Mouse (Mus musculus): Measurements from ENCODE around the gene Cdh6.

Gene Cdh6

DNA sequence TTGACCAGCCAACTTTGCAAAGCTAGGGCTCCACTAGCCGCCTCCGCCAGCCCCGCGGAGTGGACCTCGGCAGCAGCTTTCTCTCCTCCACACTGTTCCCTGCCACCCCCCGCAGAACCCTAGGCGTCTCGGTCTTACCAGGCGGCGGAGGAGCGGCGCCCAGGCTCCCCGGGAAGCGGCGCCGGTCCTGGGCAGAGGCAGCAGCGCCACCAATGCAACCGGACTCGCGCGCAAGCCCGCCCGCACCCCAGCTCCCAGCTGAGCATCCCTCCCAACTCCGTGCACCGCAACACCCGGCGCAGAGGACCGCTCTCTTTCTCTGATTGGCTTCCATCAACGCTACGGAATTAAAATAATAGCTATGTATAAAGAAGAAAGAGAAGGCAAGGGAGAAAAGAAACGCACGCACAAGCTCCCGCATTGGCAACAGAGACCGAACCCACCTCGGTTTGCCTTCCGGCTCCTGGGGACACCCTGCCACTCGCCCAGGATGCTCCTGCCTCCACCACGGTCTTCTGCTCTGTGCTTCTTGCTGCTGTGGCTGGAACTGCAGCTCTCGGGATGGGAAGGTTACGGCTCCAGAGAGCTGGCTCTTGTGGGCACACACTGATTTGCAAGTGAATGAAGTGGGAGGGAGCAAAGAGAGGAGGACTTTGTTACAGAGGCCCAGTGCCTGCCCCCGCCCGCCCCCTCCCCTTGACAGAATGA is at the start of gene Cdh6:
Cdh6 (minus strand) TSS at position 605 of the 708 bp plus-strand sequence.
- no peak for TF ChIP-seq GATA4 (IDR thresholded peaks at IDR 0.05; ENCODE audit: insufficient replicate concordance, low read length)

DNA sequence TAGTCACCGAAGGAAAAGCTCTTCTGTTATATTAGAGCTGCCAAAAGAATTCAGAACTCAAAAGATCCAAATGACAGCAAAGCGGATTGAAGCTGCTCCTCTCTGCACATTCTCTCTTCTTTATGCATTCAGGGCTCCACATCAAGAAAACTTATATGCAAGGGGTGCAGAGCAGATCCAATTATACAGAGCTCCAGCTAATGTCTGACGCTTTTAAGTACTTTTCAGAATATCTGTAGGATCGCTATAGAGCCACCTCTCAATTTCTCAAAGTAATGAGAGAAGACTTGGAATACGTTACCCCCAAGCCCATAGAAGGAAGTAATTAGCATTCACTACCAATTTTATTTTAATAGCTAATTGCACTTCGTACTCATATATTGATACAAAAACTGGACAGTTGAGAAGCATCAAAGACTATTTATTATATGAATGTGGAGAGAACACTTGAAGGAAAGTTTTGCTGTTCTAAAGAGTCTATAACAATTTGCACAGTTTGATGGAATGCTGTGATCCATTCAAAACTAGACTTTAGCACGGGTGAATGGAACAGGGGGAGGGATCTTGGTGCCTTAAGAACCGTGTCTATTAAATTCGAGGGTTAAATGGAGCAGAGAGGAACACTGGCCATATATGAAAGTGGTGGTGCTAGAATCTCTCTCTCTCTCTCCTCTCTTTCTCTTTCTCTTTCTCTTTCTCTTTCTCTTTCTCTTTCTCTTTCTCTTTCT is 46.4 kb upstream of the Cdh6 start:
- TF ChIP-seq GATA4 (IDR thresholded peaks at IDR 0.05; ENCODE audit: insufficient replicate concordance, low read length): no peak

DNA sequence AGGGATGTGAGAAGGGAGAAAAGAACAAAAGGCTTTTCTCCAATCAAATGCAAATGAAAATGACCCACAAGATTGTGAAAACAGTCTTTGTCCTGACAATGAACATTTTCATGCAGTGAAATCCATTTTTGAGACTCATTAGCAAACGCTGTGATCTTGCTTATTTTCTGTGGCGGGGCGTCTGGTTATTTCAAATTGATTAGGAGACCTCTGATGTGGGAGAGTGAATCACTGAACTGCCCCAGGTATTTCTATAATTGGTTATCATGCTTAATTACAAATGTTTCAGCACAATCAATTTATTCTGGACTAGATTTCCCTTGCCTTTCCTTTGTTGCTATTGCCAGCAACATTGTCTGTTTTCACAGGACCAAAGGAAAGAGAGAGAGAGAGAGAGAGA is 44.3 kb upstream of the Cdh6 start:
- TF ChIP-seq GATA4 (IDR thresholded peaks at IDR 0.05; ENCODE audit: insufficient replicate concordance, low read length): no peak

DNA sequence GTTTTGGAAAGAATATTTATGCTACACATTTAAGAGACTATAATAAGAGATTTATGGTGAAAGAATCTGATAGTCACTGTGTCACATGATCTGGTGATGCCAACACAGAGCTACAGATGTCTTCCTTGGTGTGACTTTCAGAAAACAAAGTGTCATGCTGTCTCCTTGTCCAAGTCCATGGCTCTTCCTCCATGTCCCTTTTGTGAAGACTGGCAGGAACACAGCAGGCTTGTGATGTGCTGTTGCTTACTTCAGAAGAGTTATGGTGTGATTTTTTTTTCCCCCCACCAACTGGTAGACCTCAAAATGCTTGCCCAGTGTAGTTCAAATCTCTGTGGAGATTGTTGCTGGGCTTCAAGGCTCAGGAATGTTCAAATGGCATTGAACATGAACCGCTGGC is 43.7 kb upstream of the Cdh6 start:
- no peak for TF ChIP-seq GATA4 (IDR thresholded peaks at IDR 0.05; ENCODE audit: insufficient replicate concordance, low read length)

DNA sequence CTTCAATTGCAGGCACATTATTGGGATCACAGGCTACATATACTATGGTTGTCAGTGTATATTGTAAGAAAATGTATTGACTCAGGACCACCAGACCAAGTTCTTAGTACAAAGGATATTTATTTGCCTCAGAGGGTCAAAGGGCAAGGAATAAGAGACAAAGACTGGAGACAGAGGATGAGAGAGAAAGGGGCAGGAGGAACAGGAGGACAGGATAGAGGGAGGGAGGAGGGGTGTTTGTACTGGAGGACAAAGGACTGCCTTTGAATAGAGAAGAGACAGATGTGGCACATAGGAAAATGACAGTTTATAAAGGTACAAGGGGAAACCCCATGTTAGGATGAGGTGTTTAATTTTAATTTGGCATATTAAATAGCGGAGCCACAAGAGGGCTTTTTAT is 39.5 kb upstream of the Cdh6 start:
- TF ChIP-seq GATA4 (IDR thresholded peaks at IDR 0.05; ENCODE audit: insufficient replicate concordance, low read length): no peak

DNA sequence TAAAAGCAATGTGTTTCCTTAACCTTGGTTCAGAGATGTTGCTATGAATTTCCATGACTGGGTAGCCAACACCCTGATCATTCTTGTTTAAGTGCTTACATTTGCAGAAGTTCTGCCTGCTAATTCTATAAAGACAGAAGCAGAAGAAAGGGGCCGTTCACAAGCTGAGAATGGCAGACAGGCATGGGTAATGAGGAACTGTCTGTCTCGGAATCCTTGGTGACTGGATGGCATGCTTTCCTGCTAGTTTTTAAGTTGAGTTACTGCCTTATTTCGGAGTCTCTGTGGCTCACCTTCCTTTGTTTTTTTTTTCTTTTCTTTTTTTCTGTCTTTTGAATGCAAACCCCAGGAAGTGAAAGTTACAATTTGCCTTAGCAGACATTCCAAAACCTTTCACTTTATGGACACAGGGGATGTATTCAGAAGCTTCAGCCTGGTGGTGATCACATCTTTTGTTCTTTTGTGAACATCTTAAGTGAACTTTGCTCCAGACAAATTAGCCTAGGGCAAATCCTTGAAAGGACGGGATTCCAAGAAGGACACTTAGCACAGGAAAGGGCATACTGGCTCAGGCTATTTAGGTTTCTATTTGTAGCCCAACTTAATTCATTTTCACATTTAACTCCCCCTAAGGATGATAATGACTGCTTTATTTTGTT is 38.7 kb upstream of the Cdh6 start:
- no peak for TF ChIP-seq GATA4 (IDR thresholded peaks at IDR 0.05; ENCODE audit: insufficient replicate concordance, low read length)

DNA sequence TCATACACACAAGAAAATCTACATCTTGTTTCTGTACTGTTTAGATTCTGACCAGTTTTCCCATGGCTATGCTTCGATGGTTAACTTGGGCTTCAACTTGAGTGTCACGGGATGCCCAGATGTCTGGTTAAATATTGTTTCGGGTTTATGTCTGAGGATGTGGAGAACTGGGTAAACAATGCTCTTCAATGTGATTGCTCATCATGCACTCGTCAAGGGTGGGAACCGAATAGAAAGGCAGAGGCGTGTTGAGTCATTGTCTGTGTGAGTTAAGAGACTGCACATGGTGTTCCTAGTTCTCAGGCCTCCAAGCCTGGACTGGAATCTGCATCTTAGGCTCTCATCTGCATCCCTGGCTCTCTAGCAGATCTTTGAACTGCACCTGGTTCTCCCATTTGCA is 36.7 kb upstream of the Cdh6 start:
- no peak for TF ChIP-seq GATA4 (IDR thresholded peaks at IDR 0.05; ENCODE audit: insufficient replicate concordance, low read length)

DNA sequence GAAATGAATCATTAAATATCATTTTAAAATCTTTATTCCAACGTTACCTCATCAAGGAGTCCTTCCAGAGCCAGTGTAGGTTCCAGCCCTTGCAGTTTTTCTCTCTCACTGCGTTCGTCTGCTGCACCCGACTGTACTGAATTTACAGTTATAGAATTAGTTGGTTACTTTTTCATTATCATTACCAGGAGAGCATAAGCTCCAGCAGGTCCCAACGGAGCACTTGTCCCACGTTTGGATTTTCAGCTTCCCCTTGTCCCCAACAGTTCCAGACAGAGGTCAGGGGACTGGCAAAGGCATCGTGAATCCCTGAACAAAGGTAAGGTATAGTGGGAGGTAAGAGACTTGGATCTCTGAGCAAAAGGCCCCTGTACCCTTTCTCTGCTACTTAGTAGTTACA is 35.2 kb upstream of the Cdh6 start:
- TF ChIP-seq GATA4 (IDR thresholded peaks at IDR 0.05; ENCODE audit: insufficient replicate concordance, low read length): no peak

DNA sequence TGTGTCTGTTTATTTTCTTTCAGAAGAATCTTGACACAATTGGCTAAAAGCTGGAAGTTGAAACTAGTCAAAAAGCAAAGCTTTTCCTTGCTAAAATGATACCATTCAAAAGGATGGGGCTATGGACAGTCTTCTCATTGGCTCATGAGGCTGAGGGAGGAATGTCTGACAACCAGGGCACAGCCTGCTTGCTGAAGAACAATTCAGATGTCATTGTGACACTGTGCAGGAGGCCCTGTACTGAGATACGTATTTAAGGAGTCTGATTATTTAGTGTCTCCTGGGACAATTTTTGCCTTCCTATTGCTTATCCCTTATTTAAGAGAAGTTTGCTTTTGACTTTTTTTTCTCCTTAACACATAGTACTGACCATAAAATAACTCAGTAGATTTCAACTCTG is 22.8 kb upstream of the Cdh6 start:
- no peak for TF ChIP-seq GATA4 (IDR thresholded peaks at IDR 0.05; ENCODE audit: insufficient replicate concordance, low read length)

DNA sequence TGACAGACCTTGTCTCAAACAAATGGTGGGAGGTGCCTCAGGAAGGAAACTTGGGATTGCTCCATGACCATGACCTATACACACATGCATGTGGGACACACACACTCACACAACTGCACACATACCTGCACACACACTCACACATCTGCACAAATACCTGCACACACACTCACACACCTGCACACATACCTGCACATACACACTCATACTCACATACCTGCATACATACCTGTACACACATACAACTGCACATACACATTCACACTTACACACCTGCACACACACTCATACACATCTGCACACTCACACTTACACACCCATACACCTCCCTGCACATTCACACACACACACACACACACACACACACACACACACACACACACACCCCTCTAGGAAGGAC is 20.6 kb upstream of the Cdh6 start:
- no peak for TF ChIP-seq GATA4 (IDR thresholded peaks at IDR 0.05; ENCODE audit: insufficient replicate concordance, low read length)

DNA sequence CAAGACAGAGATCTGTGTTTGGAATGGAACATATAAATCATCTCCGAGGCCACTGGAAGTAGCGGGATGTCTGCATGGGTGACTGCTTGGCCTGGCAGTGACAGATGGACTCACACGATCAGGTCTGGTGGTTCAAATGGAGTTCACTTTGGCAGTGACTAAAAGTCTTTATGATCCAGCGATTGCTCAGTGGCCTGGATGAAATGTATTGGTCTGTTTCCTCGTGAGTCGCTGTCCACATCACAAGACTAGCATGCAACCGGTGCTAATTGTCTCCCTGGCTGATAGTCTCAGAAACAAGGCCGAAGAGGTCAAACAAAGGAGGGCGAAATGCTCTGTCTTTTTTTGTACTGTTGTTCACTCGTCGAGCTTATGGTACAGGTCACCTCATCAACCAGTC is 19.6 kb upstream of the Cdh6 start:
- TF ChIP-seq GATA4 (IDR thresholded peaks at IDR 0.05; ENCODE audit: insufficient replicate concordance, low read length): no peak

DNA sequence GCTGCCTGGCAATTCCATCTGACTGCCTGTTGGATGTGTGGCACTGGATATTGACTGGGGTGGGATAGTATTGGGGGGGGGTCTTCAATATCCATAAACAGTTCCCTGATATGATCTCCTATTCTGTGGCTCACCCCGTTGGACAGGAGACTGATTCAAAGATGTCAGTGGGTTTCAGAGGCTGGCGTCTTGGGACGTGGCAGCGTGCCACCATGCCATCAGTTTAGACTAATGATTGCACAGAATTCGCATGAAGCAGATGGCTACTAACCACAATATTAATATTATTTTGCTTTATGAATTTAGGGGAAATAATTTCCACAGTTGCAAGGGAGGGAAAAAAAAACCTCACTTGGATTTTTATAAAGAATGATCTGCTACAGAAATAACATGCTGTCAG is 10.2 kb upstream of the Cdh6 start:
- TF ChIP-seq GATA4 (IDR thresholded peaks at IDR 0.05; ENCODE audit: insufficient replicate concordance, low read length): no peak

DNA sequence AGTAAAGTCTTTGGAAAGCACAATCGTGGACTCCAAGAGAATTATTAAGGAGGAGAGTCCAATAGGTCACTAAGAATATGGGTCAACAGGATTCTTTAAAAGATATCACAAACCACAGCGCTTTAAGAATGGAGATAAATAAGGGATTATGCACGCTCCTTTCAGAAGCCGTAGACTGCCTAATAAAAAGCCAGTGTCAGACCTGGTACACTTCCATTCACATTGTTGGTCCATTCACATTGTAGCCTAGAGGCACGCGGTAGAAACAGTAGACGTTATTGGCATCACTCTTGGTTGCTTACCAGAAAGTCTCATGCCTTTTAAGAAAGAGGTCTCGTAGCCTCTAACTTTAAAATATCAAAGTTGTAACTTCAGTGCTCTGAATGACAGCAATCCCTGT is 8.0 kb upstream of the Cdh6 start:
- no peak for TF ChIP-seq GATA4 (IDR thresholded peaks at IDR 0.05; ENCODE audit: insufficient replicate concordance, low read length)

DNA sequence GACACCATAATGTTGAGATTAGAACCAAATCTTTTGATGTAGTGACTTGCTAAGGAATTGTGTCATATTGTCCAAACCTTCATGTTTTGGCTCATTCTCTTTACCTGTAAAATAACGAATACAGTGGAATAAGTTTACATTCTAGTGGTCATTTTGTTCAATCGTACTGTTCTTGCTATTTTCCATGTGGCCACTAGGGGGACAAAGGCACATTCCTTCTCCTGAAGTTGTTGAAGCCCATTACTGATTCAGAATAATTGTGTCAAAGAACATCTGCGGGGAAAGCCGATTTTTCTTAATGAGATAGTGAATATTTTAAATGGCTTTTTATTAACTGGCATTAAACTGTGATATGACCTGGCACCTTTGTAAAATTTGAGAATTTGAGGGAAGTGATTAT is 7.5 kb upstream of the Cdh6 start:
- no peak for TF ChIP-seq GATA4 (IDR thresholded peaks at IDR 0.05; ENCODE audit: insufficient replicate concordance, low read length)

DNA sequence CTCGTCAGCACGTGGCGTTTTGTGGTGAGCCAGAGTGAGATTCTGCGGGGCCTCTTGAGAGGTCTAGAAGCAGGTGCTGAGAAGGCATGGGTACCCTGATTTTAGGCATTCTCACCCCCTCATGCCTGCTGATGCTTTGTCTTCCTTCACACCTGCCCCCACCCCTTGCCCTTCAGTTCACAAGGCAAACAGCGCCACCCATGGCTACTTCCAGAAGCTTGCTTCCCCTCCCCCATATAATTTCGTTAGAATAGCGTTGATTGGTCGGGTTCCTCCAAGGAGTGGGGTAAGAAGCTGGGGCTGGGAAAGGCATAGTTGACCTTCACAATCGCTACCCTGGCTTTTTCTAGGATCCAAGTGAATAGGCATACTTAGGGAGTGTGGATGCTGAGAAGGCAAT is 2.5 kb upstream of the Cdh6 start:
- no peak for TF ChIP-seq GATA4 (IDR thresholded peaks at IDR 0.05; ENCODE audit: insufficient replicate concordance, low read length)

DNA sequence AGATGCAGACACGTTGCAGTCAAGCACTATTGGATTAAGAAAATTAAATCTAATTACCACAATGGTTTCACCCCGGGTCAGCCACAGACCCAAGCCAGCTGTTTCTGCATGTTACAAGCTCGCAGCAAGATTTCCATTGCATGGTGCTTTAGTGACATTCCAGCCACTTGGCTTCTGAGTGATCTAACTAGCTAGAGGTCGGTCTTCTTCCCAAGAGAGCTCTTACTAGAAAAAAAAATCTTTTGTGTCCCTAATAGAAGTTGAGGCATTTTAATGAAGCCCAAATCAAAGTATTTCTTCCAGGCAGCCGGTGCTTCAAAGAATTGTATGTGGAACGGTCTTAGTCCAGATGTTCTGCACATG is 1.1 kb upstream of the Cdh6 start:
- TF ChIP-seq GATA4 (IDR thresholded peaks at IDR 0.05; ENCODE audit: insufficient replicate concordance, low read length): no peak
